Mouse (Mus musculus) G1E (cell line): ENCODE data around the gene Hist1h2bc.

ENCODE experiments used
- CTCF ChIP-seq: IDR thresholded peaks from 2 replicates; pipeline ENCODE4 v1.5.1; 2012; ENCODE audit warnings: low read depth, low read length, inconsistent platforms, mixed read lengths
- GATA1 ChIP-seq: IDR thresholded peaks from 2 replicates; pipeline ENCODE4 v1.6.1; 2012; ENCODE audit warnings: borderline replicate concordance, low read length, inconsistent platforms, mixed read lengths
- TAL1 ChIP-seq: conservative IDR thresholded peaks from 2 replicates; pipeline ENCODE4 v1.6.1; 2012; ENCODE audit warnings: low read depth, low read length, inconsistent platforms, mixed read lengths

DNA sequence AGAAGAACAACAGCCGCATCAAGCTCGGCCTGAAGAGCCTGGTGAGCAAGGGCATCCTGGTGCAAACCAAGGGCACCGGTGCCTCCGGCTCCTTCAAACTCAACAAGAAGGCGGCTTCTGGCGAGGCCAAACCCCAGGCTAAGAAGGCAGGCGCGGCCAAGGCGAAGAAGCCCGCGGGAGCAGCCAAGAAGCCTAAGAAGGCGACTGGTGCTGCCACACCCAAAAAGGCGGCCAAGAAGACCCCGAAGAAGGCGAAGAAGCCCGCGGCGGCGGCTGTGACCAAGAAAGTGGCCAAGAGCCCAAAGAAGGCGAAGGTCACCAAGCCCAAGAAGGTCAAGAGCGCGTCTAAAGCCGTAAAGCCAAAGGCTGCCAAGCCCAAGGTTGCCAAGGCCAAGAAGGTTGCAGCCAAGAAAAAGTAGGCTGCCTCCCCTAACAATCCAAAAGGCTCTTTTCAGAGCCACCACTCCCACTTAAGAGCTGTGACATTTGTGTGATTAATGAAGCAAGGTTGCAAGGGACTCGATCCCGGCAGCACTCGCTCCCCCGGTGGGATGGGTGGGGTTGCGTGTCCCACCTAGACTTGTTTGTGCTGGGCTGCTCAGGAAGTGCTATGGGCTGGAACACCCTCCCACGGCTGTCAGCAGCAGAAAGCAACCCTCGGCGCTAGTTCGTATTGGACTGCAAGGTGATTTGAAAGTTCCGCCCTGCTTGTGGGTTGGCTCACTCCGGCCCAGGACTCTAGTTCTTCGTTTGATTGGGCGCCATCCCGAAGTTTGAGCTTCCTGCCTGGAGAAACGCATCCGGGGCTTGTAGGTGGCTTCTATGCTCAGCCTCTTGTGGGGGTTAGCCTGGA is 55.3 kb downstream of the Hist1h2bc start:
- TF ChIP-seq CTCF (no peak), GATA1 (no peak), TAL1 (no peak)
